Mouse (Mus musculus): ENCODE measurements around the gene Clmp. TPM values are rescaled to one million over a fixed set of nuclear protein-coding genes. Genes with fewer than 3 reads are reported as not detected.
"Not testable (repeated sequence)": the region's sequence is repeated elsewhere in the genome, so short reads cannot be mapped to it uniquely, and the experiment has no call there.

The Clmp gene
- polyA plus RNA-seq, 1 experiment from 2014 or later = 0.75 TPM

GRCm38 (mm10) chr9:40780892-40781725, 95.3 kb downstream of the Clmp start:
- Histone ChIP-seq H3K27me3 (peaks cover 31% of the 10 kb centered on the region), H3K4me1 (replicated peaks) (peaks cover 16% of the 10 kb centered on the region), H3K27ac (replicated peaks) (peak overlapping the region; percentile 38; the same call in 1 of the 2 replicates), H3K4me2 (peak overlapping the region; percentile 54; the same call in 1 of the 2 replicates), H3K36me3 (replicated peaks) (no peaks in the 10 kb centered on the region), H3K4me3 (replicated peaks) (no peak overlapping the region), H3K9me3 (replicated peaks) (no peaks in the 10 kb centered on the region), H3K9ac (no peak overlapping the region)
- 51% methylated on average over 11 of the region's 11 CpGs for WGBS (ENCODE audit: insufficient replicate concordance)
- no peak for ATAC-seq (ENCODE audit: insufficient read depth)

GRCm38 (mm10) chr9:40781726-40782581, 96.2 kb downstream of the Clmp start:
- ATAC-seq (ENCODE audit: insufficient read depth) = 0 out of 2 replicates have a peak, but pooled peaks have one; percentile 22
- WGBS (ENCODE audit: insufficient replicate concordance) = 8% methylated on average over 26 of the region's 26 CpGs
- H3K9ac ChIP-seq = 0 out of 2 replicates have a peak overlapping the region, but pooled peaks have one; percentile 8
- peaks cover 11% of the 10 kb centered on the region for H3K4me1 ChIP-seq (replicated peaks)
- H3K27ac ChIP-seq (replicated peaks) = peak overlapping the region; percentile 62
- H3K36me3 ChIP-seq (replicated peaks) = no peaks in the 10 kb centered on the region
- H3K4me3 ChIP-seq (replicated peaks) = peak overlapping the region; percentile 27
- peaks cover 31% of the 10 kb centered on the region for H3K27me3 ChIP-seq
- H3K9me3 ChIP-seq (replicated peaks) = no peaks in the 10 kb centered on the region
- H3K4me2 ChIP-seq = peak overlapping the region; percentile 54

GRCm38 (mm10) chr9:40783641-40784373, 98.0 kb downstream of the Clmp start:
- no peaks in the 10 kb centered on the region for H3K9me3 ChIP-seq (replicated peaks)
- 15% methylated on average over 13 of the region's 13 CpGs for WGBS (ENCODE audit: insufficient replicate concordance)
- no peak overlapping the region for H3K4me3 ChIP-seq (replicated peaks)
- ATAC-seq (ENCODE audit: insufficient read depth) = no peak
- H3K4me1 ChIP-seq (replicated peaks) = peaks cover 10% of the 10 kb centered on the region
- H3K4me2 ChIP-seq = peak overlapping the region; percentile 40; the same call in 1 of the 2 replicates
- peaks cover 31% of the 10 kb centered on the region for H3K27me3 ChIP-seq
- no peaks in the 10 kb centered on the region for H3K36me3 ChIP-seq (replicated peaks)
- peak overlapping the region; percentile 48; the same call in 1 of the 2 replicates for H3K27ac ChIP-seq (replicated peaks)
- no peak overlapping the region for H3K9ac ChIP-seq

DNA sequence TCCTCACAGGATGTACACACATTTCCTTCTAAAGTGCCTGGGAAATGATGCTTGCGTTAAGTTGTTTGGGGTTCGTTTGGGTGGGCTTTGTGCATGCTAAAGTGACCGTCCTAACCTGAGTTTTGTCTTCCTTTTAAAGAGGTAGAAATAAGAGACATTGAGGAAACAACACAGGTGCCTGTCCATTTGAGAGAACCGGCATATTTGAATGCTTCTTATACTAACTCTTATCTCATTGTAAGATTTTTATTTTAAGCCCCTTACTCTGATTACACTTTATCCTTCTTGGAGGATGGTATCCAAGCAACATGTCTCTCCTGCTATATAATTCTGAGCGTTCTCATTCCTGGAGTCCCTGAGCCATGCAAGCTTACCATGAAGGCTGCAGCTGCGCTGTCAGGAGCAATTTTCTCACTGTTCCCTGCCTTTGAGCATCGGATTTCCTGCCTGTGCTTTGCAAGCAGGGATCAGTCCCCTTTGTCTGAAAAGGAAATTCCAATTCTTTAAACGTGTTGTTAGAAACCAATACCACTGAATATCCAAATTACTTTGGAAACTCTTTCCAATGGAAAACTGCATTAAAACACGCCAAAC, 98.7 kb downstream of the Clmp start:
- Histone ChIP-seq H3K27me3 (peaks cover 31% of the 10 kb centered on the region), H3K4me3 (replicated peaks) (no peak overlapping the region), H3K4me2 (peak overlapping the region; percentile 40; the same call in 1 of the 2 replicates), H3K9me3 (replicated peaks) (no peaks in the 10 kb centered on the region), H3K9ac (no peak overlapping the region), H3K36me3 (replicated peaks) (no peaks in the 10 kb centered on the region), H3K27ac (replicated peaks) (no peak overlapping the region), H3K4me1 (replicated peaks) (peaks cover 10% of the 10 kb centered on the region)
- WGBS (ENCODE audit: insufficient replicate concordance) = 9% methylated on average over 9 of the region's 9 CpGs
- ATAC-seq (ENCODE audit: insufficient read depth) = no peak

DNA sequence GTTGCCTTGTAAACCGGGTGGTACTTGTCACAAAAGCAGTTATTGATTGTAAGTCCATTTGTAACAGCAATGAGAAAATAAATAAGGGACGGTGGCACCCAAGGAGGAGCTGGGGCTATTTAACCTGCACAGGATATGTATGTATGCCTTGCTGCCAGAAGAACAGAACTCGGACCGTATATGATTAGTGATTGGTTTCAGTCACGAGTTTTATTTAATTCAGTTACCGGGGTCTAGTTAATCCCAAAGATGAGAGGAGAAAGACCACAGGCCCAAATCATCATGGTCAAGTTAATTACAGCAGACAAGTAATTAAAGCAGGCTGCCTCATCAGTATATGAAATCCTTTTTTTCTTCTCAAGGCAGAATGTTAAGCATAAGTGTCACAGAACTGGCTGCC, 99.7 kb downstream of the Clmp start:
- H3K27ac ChIP-seq (replicated peaks) = no peak overlapping the region
- no peak overlapping the region for H3K4me3 ChIP-seq (replicated peaks)
- no peaks in the 10 kb centered on the region for H3K9me3 ChIP-seq (replicated peaks)
- peaks cover 10% of the 10 kb centered on the region for H3K4me1 ChIP-seq (replicated peaks)
- H3K27me3 ChIP-seq = peaks cover 31% of the 10 kb centered on the region
- no peak overlapping the region for H3K4me2 ChIP-seq
- H3K36me3 ChIP-seq (replicated peaks) = no peaks in the 10 kb centered on the region
- no peak overlapping the region for H3K9ac ChIP-seq
- 71% methylated on average over 6 of the region's 6 CpGs for WGBS (ENCODE audit: insufficient replicate concordance)
- ATAC-seq (ENCODE audit: insufficient read depth) = no peak

DNA sequence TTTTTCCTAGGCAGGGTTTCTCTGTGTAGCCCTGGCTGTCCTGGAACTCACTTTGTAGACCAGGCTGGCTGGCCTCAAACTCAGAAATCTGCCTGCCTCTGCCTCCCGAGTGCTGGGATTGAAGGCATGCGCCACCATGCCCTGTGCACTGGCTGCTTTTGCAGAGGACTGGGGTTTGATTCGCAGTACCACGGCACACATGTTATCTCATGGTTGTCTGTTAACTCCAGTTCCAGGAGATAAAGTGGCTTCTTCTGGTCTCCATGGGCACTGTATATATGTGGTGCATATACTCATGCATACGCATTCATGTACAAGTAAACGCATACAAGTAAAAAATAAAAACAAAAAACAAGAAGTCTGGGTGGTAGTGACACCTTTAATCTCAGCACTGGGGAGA, 101.1 kb downstream of the Clmp start:
- H3K9ac ChIP-seq; ATAC-seq (ENCODE audit: insufficient read depth); H3K27ac ChIP-seq (replicated peaks); H3K9me3 ChIP-seq (replicated peaks); H3K4me3 ChIP-seq (replicated peaks); H3K36me3 ChIP-seq (replicated peaks); H3K4me2 ChIP-seq: not testable (repeated sequence)
- Histone ChIP-seq H3K27me3 (peaks cover 19% of the 10 kb centered on the region), H3K4me1 (replicated peaks) (peaks cover 10% of the 10 kb centered on the region)
- 65% methylated on average over 6 of the region's 6 CpGs for WGBS (ENCODE audit: insufficient replicate concordance)

- no peak for ATAC-seq (ENCODE audit: insufficient read depth)
- no peaks in the 10 kb centered on the region for H3K9me3 ChIP-seq (replicated peaks)
- no peak overlapping the region for H3K4me2 ChIP-seq
- no peaks in the 10 kb centered on the region for H3K4me1 ChIP-seq (replicated peaks)
- WGBS (ENCODE audit: insufficient replicate concordance) = 58% methylated on average over 6 of the region's 6 CpGs
- no peak overlapping the region for H3K4me3 ChIP-seq (replicated peaks)
- no peaks in the 10 kb centered on the region for H3K27me3 ChIP-seq
- no peak overlapping the region for H3K9ac ChIP-seq
- H3K36me3 ChIP-seq (replicated peaks) = no peaks in the 10 kb centered on the region
- H3K27ac ChIP-seq (replicated peaks) = no peak overlapping the region
Observed at GRCm38 (mm10) chr9:40791864-40792633, 106.3 kb downstream of the Clmp start.

- H3K4me3 ChIP-seq (replicated peaks) = no peak overlapping the region
- 86% methylated on average over 5 of the region's 5 CpGs for WGBS (ENCODE audit: insufficient replicate concordance)
- no peaks in the 10 kb centered on the region for H3K9me3 ChIP-seq (replicated peaks)
Observed at GRCm38 (mm10) chr9:40793581-40793980, 107.8 kb downstream of the Clmp start.

GRCm38 (mm10) chr9:40794251-40794650, 108.5 kb downstream of the Clmp start:
- Histone ChIP-seq H3K9me3 (replicated peaks) (no peaks in the 10 kb centered on the region), H3K27ac (replicated peaks) (no peak overlapping the region), H3K27me3 (no peaks in the 10 kb centered on the region), H3K4me3 (replicated peaks) (no peak overlapping the region), H3K9ac (no peak overlapping the region), H3K4me1 (replicated peaks) (peaks cover 16% of the 10 kb centered on the region), H3K36me3 (replicated peaks) (no peaks in the 10 kb centered on the region), H3K4me2 (no peak overlapping the region)
- ATAC-seq (ENCODE audit: insufficient read depth) = no peak
- 52% methylated on average over 5 of the region's 5 CpGs for WGBS (ENCODE audit: insufficient replicate concordance)

More at GRCm38 (mm10) chr9:40793581-40793980, 107.8 kb downstream of the Clmp start:
- Histone ChIP-seq H3K4me2 (no peak overlapping the region), H3K36me3 (replicated peaks) (no peaks in the 10 kb centered on the region), H3K9ac (no peak overlapping the region), H3K27me3 (no peaks in the 10 kb centered on the region), H3K4me1 (replicated peaks) (peaks cover 9% of the 10 kb centered on the region), H3K27ac (replicated peaks) (no peak overlapping the region)
- ATAC-seq (ENCODE audit: insufficient read depth) = no peak

- H3K9ac ChIP-seq = no peak overlapping the region
- no peak overlapping the region for H3K4me3 ChIP-seq (replicated peaks)
- no peaks in the 10 kb centered on the region for H3K27me3 ChIP-seq
- ATAC-seq (ENCODE audit: insufficient read depth) = no peak
- no peaks in the 10 kb centered on the region for H3K9me3 ChIP-seq (replicated peaks)
- WGBS (ENCODE audit: insufficient replicate concordance) = 60% methylated on average over 5 of the region's 5 CpGs
- no peak overlapping the region for H3K27ac ChIP-seq (replicated peaks)
- no peaks in the 10 kb centered on the region for H3K36me3 ChIP-seq (replicated peaks)
- H3K4me2 ChIP-seq = no peak overlapping the region
- H3K4me1 ChIP-seq (replicated peaks) = peaks cover 18% of the 10 kb centered on the region
Observed at GRCm38 (mm10) chr9:40794926-40795325, 109.2 kb downstream of the Clmp start.
